Comparison of ENCODE assay signal across 28 mouse cellular contexts in the genomic region with DNA sequence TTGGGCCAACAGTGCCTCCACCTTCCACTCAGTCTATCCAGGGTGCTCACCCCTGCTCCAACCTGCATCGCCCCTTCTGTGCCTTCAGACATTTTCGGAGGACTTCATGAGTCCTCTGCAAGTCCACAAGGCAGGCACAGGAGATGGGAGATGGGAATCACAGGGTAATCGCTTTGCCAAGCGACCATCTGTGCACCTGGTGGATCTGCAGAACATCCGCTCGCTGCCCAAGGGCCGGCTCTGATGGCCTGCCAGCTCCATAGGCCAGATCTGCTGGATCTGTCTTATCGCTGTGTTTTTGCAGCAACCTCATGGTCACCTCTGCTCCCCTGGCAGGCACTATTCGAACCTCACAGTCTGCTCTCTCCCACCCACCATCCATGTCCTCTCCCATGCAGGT.
DNase-seq lines count a peak whose midpoint lies in the region; ATAC-seq lines count a peak whose summit lies in the region.
"Had no signal": no experiment of that assay in that cellular context is flagged by ENCODE, and none has a peak within 500 bp of the region (broad histone marks: within the 10 kb centered on the region; RNA-seq: fewer than 3 reads in every experiment).

No protein-coding gene starts in this region.

- no peak overlapping the region for H3K4me2 ChIP-seq in heart, embryonic 12.5 days
- H3K4me2 ChIP-seq: embryonic facial prominence, embryonic 15.5 days; heart, embryonic 15.5 days; hindbrain, embryonic 12.5 days; intestine, embryonic 15.5 days; lung, embryonic 14.5 days; midbrain, embryonic 15.5 days; stomach, embryonic 15.5 days had no signal

- DNase-seq in heart, postnatal 25 days (ENCODE audit: low spot score), result no peak
- peak; percentile 36 to 40 for DNase-seq in cerebellum, adult 18-20 months
- peak; percentile 41 for DNase-seq in cerebellum, adult 9-10 months
- DNase-seq in cerebellum, postnatal 36 days, result peak; percentile 22 to 42
- no peak for DNase-seq in gastrocnemius, postnatal 10 days
- no peak for DNase-seq in ovary, adult 18-20 months (ENCODE audit: low spot score)
- DNase-seq: adrenal gland, postnatal 10 days; B cell, adult 2 months; gastrocnemius, adult 2 months; heart, adult 2 months; heart, postnatal 36 days; kidney, adult 8-10 months; kidney, postnatal 10 days; liver; lung, embryonic 14.5 days; lung, postnatal 14 days; right cerebral cortex, adult 18-20 months had no signal

- H3K27me3 ChIP-seq in heart, embryonic 12.5 days (replicated peaks), result no peaks in the 10 kb centered on the region
- H3K27me3 ChIP-seq: heart, embryonic 15.5 days; midbrain, embryonic 15.5 days; stomach, embryonic 15.5 days had no signal

- H3K36me3 ChIP-seq in heart, embryonic 12.5 days, result no peaks in the 10 kb centered on the region
- H3K36me3 ChIP-seq: embryonic facial prominence, embryonic 15.5 days; heart, embryonic 15.5 days; hindbrain, embryonic 12.5 days; intestine, embryonic 15.5 days; midbrain, embryonic 15.5 days; stomach, embryonic 15.5 days had no signal

- 85% methylated on average over 9 of the region's 9 CpGs for WGBS in heart, embryonic 12.5 days

- H3K4me3 ChIP-seq in heart, embryonic 12.5 days, result no peak overlapping the region
- H3K4me3 ChIP-seq: embryonic facial prominence, embryonic 15.5 days; gastrocnemius, adult 2 months; heart, adult 2 months; heart, embryonic 15.5 days; hindbrain, embryonic 12.5 days; intestine, embryonic 15.5 days; midbrain, embryonic 15.5 days; stomach, embryonic 15.5 days had no signal

- intact Hi-C loops in heart, postnatal 25 days (cut with DNase I), result no loop called here

- no peak for ATAC-seq in heart, embryonic 12.5 days (ENCODE audit: insufficient number of reproducible peaks, low FRiP score)
- ATAC-seq in erythroid progenitor cell, adult 5-6 weeks (replicated peaks; ENCODE audit: low FRiP score, poor library complexity, severe bottlenecking), result no peak
- ATAC-seq: forebrain, embryonic 16.5 days; hindbrain, postnatal 0 days; intestine, embryonic 15.5 days; midbrain, embryonic 15.5 days had no signal

- no peaks in the 10 kb centered on the region for H3K9me3 ChIP-seq in heart, embryonic 12.5 days (replicated peaks)
- H3K9me3 ChIP-seq: embryonic facial prominence, embryonic 15.5 days; heart, embryonic 15.5 days; hindbrain, embryonic 12.5 days; intestine, embryonic 15.5 days; midbrain, embryonic 15.5 days; stomach, embryonic 15.5 days had no signal

- 0 out of 2 replicates have a peak overlapping the region, but pooled peaks have one; percentile 5 for H3K9ac ChIP-seq in heart, embryonic 12.5 days
- H3K9ac ChIP-seq: embryonic facial prominence, embryonic 15.5 days; heart, embryonic 15.5 days; hindbrain, embryonic 12.5 days; intestine, embryonic 15.5 days; liver, embryonic 14.5 days; lung, embryonic 14.5 days; midbrain, embryonic 15.5 days; stomach, embryonic 15.5 days had no signal

- no peak overlapping the region for H3K27ac ChIP-seq in heart, embryonic 12.5 days (ENCODE audit: poor library complexity, severe bottlenecking)
- H3K27ac ChIP-seq: embryonic facial prominence, embryonic 15.5 days; gastrocnemius, adult 2 months; heart, adult 2 months; heart, embryonic 15.5 days; hindbrain, embryonic 12.5 days; hindbrain, postnatal 0 days; intestine, embryonic 15.5 days; liver, embryonic 14.5 days; midbrain, embryonic 15.5 days; stomach, embryonic 15.5 days had no signal

- peaks cover 41% of the 10 kb centered on the region for H3K4me1 ChIP-seq in heart, embryonic 12.5 days (replicated peaks)
- H3K4me1 ChIP-seq: midbrain, embryonic 15.5 days had no signal

Comparison
In these comparisons a context has a peak if more than half of its experiments do, and no peak if none do; other contexts are left out.
1. DNase-seq: peak in cerebellum, adult 18-20 months (2 of 2), cerebellum, adult 9-10 months (single experiment) and cerebellum, postnatal 36 days (2 of 2); none in heart, postnatal 25 days (single experiment), gastrocnemius, postnatal 10 days (single experiment) and ovary, adult 18-20 months (single experiment).